Mouse (Mus musculus): Measurements from ENCODE around the gene Hdgfl3. TPM values are rescaled to one million over a fixed set of nuclear protein-coding genes. Genes with fewer than 3 reads are reported as not detected.

Hdgfl3 gene
- polyA plus RNA-seq, 1 experiment = 3.1 TPM

- no peak for DNase-seq (ENCODE audit: low read depth)
Observed at GRCm38 (mm10) chr7:81899361-81899760, 34.9 kb downstream of the Hdgfl3 start.

- no peak for DNase-seq (ENCODE audit: low read depth)
Observed at GRCm38 (mm10) chr7:81885128-81885527, 49.1 kb downstream of the Hdgfl3 start.

GRCm38 (mm10) chr7:81881600-81881999 lies 52.7 kb downstream of the Hdgfl3 start:
- DNase-seq (ENCODE audit: low read depth) = no peak

- DNase-seq (ENCODE audit: low read depth) = no peak
Observed at GRCm38 (mm10) chr7:81880797-81881196, 53.5 kb downstream of the Hdgfl3 start.

GRCm38 (mm10) chr7:81880286-81880685 lies 54.0 kb downstream of the Hdgfl3 start:
- DNase-seq (ENCODE audit: low read depth) = no peak

- no peak for DNase-seq (ENCODE audit: low read depth)
Observed at GRCm38 (mm10) chr7:81875372-81875771, 58.9 kb downstream of the Hdgfl3 start.

GRCm38 (mm10) chr7:81874636-81875035 lies 59.6 kb downstream of the Hdgfl3 start:
- peak; percentile 10 for DNase-seq (ENCODE audit: low read depth)

- no peak for DNase-seq (ENCODE audit: low read depth)
Observed at GRCm38 (mm10) chr7:81873807-81874206, 60.5 kb downstream of the Hdgfl3 start.

- no peak for DNase-seq (ENCODE audit: low read depth)
Observed at GRCm38 (mm10) chr7:81872493-81873013, 61.7 kb downstream of the Hdgfl3 start.

- DNase-seq (ENCODE audit: low read depth) = peak; percentile 30
Observed at GRCm38 (mm10) chr7:81868158-81868557, 66.1 kb downstream of the Hdgfl3 start.

- DNase-seq (ENCODE audit: low read depth) = no peak
Observed at GRCm38 (mm10) chr7:81867231-81867930, 66.9 kb downstream of the Hdgfl3 start.

GRCm38 (mm10) chr7:81865937-81866336 lies 68.3 kb downstream of the Hdgfl3 start:
- DNase-seq (ENCODE audit: low read depth) = no peak

- no peak for DNase-seq (ENCODE audit: low read depth)
Observed at GRCm38 (mm10) chr7:81864552-81864951, 69.7 kb downstream of the Hdgfl3 start.

- no peak for DNase-seq (ENCODE audit: low read depth)
Observed at GRCm38 (mm10) chr7:81862587-81863583, 71.4 kb downstream of the Hdgfl3 start.

- DNase-seq (ENCODE audit: low read depth) = no peak
Observed at GRCm38 (mm10) chr7:81861921-81862320, 72.4 kb downstream of the Hdgfl3 start.

GRCm38 (mm10) chr7:81861461-81861860 lies 72.8 kb downstream of the Hdgfl3 start:
- DNase-seq (ENCODE audit: low read depth) = no peak

- no peak for DNase-seq (ENCODE audit: low read depth)
Observed at GRCm38 (mm10) chr7:81860996-81861395, 73.3 kb downstream of the Hdgfl3 start.

GRCm38 (mm10) chr7:81860071-81860470 lies 74.2 kb downstream of the Hdgfl3 start:
- DNase-seq (ENCODE audit: low read depth) = no peak

GRCm38 (mm10) chr7:81858968-81859721 lies 75.1 kb downstream of the Hdgfl3 start, which contains the start of gene Tm6sf1:
Gene Tm6sf1 (plus strand): TSS chr7:81859001.
- DNase-seq (ENCODE audit: low read depth) = no peak

GRCm38 (mm10) chr7:81858236-81858635 lies 76.0 kb downstream of the Hdgfl3 start:
- no peak for DNase-seq (ENCODE audit: low read depth)

- no peak for DNase-seq (ENCODE audit: low read depth)
Observed at GRCm38 (mm10) chr7:81856221-81856620, 78.1 kb downstream of the Hdgfl3 start.

GRCm38 (mm10) chr7:81855694-81856093 lies 78.6 kb downstream of the Hdgfl3 start, which contains the start of gene Gm10160:
Gene Gm10160 (minus strand): TSS chr7:81855794.
- no peak for DNase-seq (ENCODE audit: low read depth)
